8 mouse cellular contexts compared by ENCODE assay signal in the genomic region with DNA sequence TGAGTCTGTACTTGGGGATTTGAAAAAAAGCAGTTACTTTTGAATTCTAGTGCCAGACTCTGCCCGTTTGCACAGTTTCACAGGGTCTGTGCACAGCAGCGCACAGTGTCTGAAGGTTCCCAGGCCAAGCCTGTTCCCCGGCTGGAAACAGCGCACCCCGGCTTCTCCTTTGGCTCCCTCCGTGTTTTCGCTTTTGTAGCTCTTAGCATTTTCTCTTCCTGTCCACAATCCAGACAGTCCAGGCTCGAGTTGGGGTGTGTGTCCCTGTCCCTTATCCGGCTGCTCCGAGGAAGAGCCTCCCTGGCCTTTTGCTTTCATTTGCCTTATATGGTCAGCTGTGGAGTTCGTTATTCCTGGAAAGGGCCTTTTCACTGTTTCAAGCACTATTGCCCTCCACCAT.
A peak's percentile ranks its signal among the peaks of the same experiment; 100 is the strongest.
DNase-seq lines count a peak whose midpoint lies in the region; ATAC-seq and TF ChIP-seq lines count a peak whose summit lies in the region.

No protein-coding gene starts in this region.

- intact Hi-C loops in heart, postnatal 25 days (cut with DNase I): loop anchor here (2.0 kb wide), 1 partner anchor 93 kb away; a partner anchor contains a TSS

- 54% methylated on average over 11 of the region's 11 CpGs for WGBS in embryonic facial prominence, embryonic 13.5 days
- 11% methylated on average over 11 of the region's 11 CpGs for WGBS in liver, adult 2 months

- TF ChIP-seq CTCF in liver, adult 2 months (IDR thresholded peaks at IDR 0.05; ENCODE audit: low read depth, low read length): no peak

- TF ChIP-seq POLR2A in liver, adult 2 months (IDR thresholded peaks at IDR 0.05; ENCODE audit: extremely low read depth, insufficient read depth, low read length): no peak

- no peaks in the 10 kb centered on the region for H3K27me3 ChIP-seq in erythroblast, embryonic 14.5 days (ENCODE audit: control insufficient read depth)
- no peaks in the 10 kb centered on the region for H3K27me3 ChIP-seq in embryonic facial prominence, embryonic 13.5 days
- H3K27me3 ChIP-seq in liver, adult 2 months (ENCODE audit: control insufficient read depth, insufficient read depth, low read length): no peaks in the 10 kb centered on the region

- peak overlapping the region; percentile 28 for H3K4me3 ChIP-seq in erythroblast, embryonic 14.5 days (replicated peaks)
- H3K4me3 ChIP-seq in embryonic facial prominence, embryonic 13.5 days: no peak overlapping the region
- H3K4me3 ChIP-seq in liver, adult 2 months (ENCODE audit: insufficient read depth, low read depth, low read length): peak overlapping the region; percentile 21

- H3K36me3 ChIP-seq in erythroblast, embryonic 14.5 days (ENCODE audit: control insufficient read depth): no peaks in the 10 kb centered on the region
- no peaks in the 10 kb centered on the region for H3K36me3 ChIP-seq in embryonic facial prominence, embryonic 13.5 days
- no peaks in the 10 kb centered on the region for H3K36me3 ChIP-seq in liver, adult 2 months (ENCODE audit: control insufficient read depth, insufficient read depth, low read length)

- peak; percentile 61 for DNase-seq in heart, postnatal 25 days (ENCODE audit: low spot score)
- peak; percentile 68 for DNase-seq in liver, adult 2 months (ENCODE audit: extremely low read depth, low read depth, low spot score)
- DNase-seq in ovary, postnatal 10 days (ENCODE audit: low spot score): peak; percentile 8
- DNase-seq in MN1 (ENCODE audit: low spot score): no peak

- peaks cover 9% of the 10 kb centered on the region for H3K4me1 ChIP-seq in erythroblast, embryonic 14.5 days (ENCODE audit: control insufficient read depth)
- H3K4me1 ChIP-seq in embryonic facial prominence, embryonic 13.5 days: peaks cover 11% of the 10 kb centered on the region; the same call in 1 of the 2 replicates
- peaks cover 15% of the 10 kb centered on the region for H3K4me1 ChIP-seq in liver, adult 2 months (ENCODE audit: control insufficient read depth, insufficient read depth, low read length)

- H3K9me3 ChIP-seq in erythroblast, embryonic 14.5 days (ENCODE audit: control insufficient read depth, low read length): no peaks in the 10 kb centered on the region
- no peaks in the 10 kb centered on the region for H3K9me3 ChIP-seq in embryonic facial prominence, embryonic 13.5 days

- H3K27ac ChIP-seq in embryonic facial prominence, embryonic 13.5 days: no peak overlapping the region
- peak overlapping the region; percentile 50 for H3K27ac ChIP-seq in liver, adult 2 months (replicated peaks; ENCODE audit: insufficient read depth, low read depth, low read length)

- no peak overlapping the region for H3K9ac ChIP-seq in embryonic facial prominence, embryonic 13.5 days
- H3K9ac ChIP-seq in liver, adult 2 months (ENCODE audit: low read depth, low read length): peak overlapping the region; percentile 41; the same call in 1 of the 2 replicates

- no peak for ATAC-seq in erythroblast, adult 5-6 weeks (replicated peaks; ENCODE audit: low FRiP score, poor library complexity, severe bottlenecking)
- no peak for ATAC-seq in embryonic facial prominence, embryonic 13.5 days (ENCODE audit: insufficient number of reproducible peaks, insufficient read depth, low FRiP score, low TSS enrichment, low read depth)
- ATAC-seq in activated CD4-positive, CD25-positive, alpha-beta regulatory T cell, adult 4 months: no peak

- peaks cover 32% of the 10 kb centered on the region for H3K79me2 ChIP-seq in liver, adult 2 months (ENCODE audit: control insufficient read depth, insufficient read depth, low read length)

- peak overlapping the region; percentile 12 for H3K4me2 ChIP-seq in embryonic facial prominence, embryonic 13.5 days
